Mouse (Mus musculus) lung, adult 18-20 months (tissue): ENCODE data around the gene Btd.
A peak's percentile ranks its signal among the peaks of the same experiment; 100 is the strongest.

Experiments used
- DNase-seq, 2 experiments: peaks; one replicate each; pipeline ENCODE4 v3.0.0; 2022; ENCODE audit warnings: mixed read lengths in 2 of 2

The Btd gene

DNA sequence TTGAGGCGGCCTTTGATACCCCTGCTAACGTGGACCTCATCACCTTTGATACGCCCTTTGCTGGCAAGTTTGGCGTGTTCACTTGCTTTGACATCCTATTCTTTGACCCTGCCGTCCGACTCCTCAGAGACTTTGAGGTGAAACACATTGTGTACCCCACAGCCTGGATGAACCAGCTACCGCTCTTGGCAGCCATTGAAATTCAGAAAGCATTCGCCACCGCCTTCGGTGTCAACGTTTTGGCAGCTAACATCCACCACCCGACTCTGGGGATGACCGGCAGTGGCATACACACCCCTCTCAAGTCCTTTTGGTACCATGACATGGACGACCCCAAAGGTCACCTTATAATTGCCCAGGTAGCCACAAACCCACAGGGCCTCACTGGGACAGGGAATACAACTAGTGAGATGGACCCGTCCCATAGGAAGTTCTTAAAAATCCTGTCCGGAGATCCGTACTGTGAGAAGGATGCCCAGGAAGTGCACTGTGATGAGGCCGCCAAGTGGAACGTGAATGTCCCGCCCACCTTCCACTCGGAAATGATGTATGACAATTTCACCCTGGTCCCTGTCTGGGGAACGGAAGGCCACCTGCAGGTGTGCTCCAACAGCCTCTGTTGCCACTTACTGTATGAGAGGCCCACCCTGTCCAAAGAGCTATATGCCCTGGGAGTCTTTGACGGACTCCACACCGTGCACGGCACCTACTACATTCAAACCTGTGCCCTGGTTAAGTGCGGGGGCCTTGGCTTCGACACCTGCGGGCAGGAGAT lies 26.3 kb downstream of the Btd start:
- no peak for DNase-seq

DNA sequence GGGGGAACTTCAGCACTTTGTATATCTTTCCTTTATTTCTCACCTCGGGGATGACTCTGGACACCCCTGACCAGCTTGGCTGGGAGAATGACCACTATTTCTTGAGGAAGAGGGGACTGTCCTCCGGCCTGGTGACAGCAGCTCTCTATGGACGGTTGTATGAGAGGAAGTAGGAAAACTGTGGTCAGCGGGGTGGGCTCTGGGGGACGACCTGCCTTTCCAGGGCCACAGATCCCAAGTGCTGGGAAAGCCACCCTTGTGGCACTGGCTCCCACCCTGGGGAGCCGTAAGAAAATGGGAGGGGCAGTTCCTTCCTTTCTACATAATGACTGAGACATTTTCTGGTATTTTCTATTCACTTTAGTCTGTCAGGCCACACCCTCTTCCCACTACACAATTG lies 26.9 kb downstream of the Btd start:
- DNase-seq, result no peak

GRCm38 (mm10) chr14:31668326-31668725 lies 27.5 kb downstream of the Btd start:
- DNase-seq, result no peak

DNA sequence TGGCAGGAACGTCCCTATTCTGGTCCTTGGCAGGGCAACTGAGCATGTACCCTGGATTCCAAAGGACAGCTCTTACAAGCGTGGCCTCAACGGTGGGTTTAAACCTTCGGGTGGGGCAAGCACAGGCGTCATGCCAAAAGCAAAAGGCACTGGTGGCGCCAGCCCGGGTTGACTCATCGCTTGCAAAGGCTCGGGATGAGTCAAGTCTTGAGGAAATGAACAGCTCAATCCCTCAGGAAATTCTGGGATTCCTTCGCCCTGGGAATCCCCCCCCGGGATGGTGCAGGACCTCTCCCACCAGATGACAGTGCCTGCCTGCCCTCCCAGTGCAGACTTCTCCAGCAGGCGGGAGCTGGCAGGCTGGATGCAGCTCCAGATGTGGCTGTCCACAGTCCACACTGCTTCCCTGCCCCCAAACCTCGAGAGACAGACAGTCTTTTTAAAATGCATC lies 28.4 kb downstream of the Btd start:
- peak; percentile 71 to 83 for DNase-seq

DNA sequence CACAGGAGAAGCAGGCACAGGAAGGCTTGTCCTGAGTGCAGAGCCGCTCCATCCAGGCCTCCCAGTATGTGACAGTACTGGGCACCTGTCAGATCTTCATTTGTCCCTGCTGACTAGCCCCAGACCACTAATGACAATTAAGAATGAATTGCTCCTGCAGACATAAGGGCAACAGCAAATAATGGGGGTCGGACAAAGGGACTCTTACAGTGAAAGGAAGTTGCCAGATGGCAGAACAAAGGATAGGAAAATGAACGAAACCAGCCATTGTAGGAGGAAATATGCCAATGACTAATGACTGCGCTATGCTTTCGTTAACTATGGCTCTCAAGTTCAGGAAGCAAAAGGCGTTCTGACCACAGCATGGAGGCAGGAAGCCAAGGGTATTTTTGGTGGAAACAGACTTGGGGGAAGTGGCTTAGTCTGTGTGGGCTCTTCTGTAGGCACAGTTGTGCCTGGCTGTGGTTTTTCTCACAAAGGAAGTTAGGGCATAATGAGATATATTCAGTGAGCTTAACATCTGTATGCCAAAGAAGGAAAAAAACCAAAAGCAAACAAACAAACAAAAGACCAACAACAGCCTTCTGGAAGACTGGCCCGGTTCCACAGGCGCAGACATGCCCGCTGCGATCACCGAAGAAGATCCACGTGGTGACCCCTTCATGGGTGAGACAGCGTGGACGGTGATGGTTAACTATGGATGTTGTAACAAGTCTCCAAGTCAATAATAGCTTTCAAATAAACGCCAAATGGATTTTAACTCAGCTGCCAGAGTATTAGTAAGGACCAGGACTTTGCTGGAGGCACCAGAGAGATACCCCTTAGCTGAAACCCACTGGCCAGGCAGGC lies 29.0 kb downstream of the Btd start:
- peak; percentile 72 to 75 for DNase-seq

DNA sequence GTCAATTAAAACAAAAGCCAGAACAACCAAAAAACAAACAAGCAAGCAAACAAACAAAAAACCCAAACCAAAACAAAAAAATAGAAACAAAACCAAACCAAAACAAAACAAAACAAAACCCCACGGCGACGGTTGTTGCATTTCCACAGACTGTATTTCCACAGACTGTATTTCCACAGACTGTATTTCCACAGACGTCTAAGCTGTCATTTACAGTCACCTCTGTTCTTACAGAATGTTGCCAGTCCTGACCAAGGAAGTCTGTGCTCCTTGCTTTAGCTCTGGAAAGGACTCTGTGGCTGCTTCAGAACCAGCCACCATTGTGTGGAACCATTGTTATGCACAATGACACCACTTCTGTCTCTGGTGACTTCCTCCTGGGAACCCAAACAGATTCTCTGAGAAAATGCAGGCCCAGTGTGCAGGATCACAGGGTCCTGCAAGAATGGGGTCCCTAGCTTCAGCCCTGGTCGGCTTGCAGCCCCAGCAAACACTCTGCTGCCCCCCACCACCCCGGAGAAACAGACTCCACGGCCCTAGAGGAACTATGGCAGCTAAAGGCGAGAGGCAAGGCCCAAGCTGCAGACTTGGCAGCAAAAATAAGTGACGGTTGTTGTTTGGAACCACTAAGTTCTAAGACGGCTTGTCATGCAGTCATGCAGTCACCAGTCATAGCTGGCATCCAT lies 30.9 kb downstream of the Btd start:
- no peak for DNase-seq

GRCm38 (mm10) chr14:31680656-31681055 lies 39.8 kb downstream of the Btd start:
- DNase-seq, result no peak

- DNase-seq, result no peak
These were observed 40.5 kb downstream of the Btd start for GRCm38 (mm10) chr14:31681291-31681690.

- no peak for DNase-seq
These were observed 41.2 kb downstream of the Btd start for GRCm38 (mm10) chr14:31681931-31682555.

DNA sequence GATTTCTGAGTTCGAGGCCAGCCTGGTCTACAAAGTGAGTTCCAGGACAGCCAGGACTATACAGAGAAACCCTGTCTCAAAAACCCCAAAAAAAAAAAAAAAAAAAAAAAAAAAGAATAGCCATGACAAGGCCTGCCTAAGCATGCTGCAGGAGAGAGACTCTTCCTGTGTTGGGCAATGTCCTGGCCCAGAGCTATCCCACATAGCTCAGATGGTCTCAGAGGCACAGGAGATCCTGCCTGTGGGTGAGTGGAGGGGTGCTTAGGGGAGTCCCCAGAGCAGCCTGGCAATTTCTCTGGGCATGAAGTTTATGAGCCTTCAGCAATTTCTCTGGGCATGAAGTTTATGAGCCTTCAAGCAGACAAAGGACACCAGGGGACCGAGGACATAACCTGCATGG lies 42.8 kb downstream of the Btd start:
- no peak for DNase-seq

GRCm38 (mm10) chr14:31684343-31685040 lies 43.7 kb downstream of the Btd start:
- DNase-seq, result no peak

- DNase-seq, result no peak
These were observed 44.9 kb downstream of the Btd start for GRCm38 (mm10) chr14:31685680-31686079.

GRCm38 (mm10) chr14:31686231-31686630 lies 45.4 kb downstream of the Btd start:
- DNase-seq, result no peak

GRCm38 (mm10) chr14:31692536-31692935 lies 51.7 kb downstream of the Btd start:
- no peak for DNase-seq

DNA sequence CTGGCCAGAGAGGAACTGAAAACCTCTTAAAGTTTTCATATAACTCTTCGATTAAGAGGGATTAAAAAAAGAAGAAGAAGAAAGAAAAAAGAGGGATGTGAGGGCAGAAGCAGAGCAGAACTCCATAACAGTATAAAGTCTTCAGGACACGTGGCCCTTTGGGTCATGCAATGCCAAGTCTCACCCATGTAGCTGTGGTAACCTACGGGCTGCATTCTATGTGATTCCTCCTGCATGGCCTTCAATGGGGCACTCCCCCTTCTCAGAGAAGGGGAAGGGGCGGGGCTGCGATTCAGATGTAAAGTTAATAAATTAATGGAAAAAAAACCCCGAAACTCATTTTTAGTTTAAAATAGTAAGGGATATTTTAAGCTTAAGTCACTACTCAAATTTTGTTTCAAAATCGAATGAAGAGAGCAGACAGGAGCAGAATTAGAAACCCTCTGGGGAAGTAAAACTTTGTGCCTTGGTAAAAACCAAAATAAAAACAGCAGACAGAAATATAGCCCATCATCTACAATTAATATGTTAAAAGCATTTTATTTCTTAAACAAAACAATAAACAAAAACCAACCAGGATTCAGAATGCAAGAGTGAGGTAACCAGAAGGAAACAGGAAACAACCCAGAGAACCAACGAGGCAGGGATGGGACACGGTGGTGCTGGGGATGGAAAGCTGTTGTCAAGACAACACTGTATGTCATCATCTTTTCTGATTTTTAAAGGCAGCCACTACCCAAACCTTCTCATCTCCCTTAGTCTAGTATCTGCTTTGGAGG lies 55.6 kb downstream of the Btd start:
- no peak for DNase-seq

DNA sequence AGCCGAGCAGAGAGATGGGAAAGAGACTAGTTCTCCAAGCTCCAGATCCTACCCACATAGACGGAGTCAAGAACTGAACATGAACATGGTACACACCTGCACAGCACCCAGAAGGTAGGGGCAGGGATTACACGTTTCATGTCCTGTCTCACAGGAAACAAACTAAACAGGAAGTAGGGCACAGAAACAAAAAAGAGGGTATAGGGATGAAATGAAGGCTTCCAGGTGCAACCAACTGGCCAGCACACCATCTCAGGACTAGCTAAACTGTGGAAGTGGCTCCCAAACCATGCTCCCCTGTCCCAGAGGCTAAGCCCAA lies 56.1 kb downstream of the Btd start:
- no peak for DNase-seq

DNA sequence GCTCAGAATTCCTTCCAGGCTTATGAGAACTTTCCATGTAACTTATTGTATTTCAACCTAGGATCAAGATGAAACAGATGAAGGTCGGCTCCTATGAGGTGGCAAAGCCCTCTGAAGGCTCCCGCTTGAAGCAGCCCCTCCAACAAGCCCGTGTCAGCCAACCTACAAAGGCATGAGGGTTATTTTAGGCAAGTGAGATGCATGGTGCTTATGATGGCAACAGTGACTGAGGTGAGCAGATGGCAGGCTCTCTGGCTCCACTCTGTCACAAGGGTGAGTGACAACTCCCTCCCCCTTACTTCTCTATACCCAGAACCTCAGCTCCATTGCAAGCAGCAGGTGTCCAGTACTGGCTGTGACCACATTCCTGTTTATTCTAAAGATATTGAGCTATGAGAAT lies 56.5 kb downstream of the Btd start:
- DNase-seq, result no peak

DNA sequence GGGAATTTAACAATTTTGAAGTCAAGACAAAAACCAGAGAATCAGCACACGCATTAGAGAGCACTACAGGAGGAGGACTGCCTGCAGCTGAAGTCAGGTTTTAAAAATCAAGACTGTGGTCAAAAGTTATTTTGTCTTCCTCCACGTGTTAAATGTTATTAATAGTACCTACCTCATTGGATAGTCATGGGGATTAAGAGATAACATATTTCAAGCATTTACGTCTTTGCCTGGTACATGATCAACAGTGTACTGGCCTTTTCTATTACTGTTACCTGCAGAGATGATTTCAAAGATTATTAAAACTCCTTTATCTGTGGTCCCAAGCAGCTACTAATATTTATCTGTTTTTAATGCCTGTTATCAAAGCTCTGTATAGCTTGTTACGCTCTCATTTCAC lies 56.9 kb downstream of the Btd start:
- DNase-seq, result no peak

DNA sequence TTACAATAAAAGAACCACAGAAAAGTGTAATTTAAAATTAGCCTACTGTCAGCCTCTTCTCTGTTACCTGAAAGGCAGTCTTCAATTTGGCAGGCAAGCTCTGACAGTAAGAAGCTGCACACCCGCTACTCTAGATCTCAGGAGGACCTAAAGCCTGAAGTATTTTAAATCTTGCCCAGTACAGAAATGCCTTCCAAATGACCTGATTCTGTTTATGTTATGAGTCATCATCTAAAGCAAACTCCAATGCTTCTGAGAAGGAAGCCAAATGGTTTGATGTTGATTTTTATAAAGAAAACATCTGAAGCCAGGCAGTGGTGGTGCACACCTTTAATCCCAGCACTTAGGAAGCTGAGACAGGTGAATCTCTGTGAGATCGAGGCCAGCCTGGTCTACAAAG lies 59.5 kb downstream of the Btd start:
- DNase-seq, result no peak

GRCm38 (mm10) chr14:31709343-31709742 lies 68.5 kb downstream of the Btd start:
- no peak for DNase-seq

- no peak for DNase-seq
These were observed 74.8 kb downstream of the Btd start for GRCm38 (mm10) chr14:31715669-31716068.

- DNase-seq, result no peak
These were observed 76.5 kb downstream of the Btd start for GRCm38 (mm10) chr14:31717360-31717759.
